Comparison of ENCODE assay signal across 26 mouse cellular contexts in the genomic region with DNA sequence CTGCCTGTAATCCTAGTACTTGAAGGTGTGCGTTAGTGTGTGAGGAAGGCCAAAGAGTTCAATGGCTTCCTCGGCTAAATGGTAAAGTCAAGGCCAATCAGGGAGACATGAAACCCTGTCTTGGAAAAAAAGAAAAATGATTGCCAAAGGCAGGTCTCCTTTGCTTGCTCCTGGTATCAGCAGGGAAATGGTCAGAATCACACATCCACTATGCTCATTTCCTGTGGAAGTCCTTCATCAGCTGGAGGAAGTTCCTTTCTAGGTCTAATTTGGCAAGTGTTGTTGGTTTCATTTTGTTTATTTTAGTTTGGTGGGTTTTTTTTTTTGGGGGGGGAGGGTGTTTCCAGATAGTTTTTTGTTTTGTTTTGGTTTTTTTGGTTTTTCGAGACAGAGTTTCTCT. TPM values are rescaled to one million over a fixed set of nuclear protein-coding genes. Genes with fewer than 3 reads are reported as not detected.
"Had no signal": no experiment of that assay in that cellular context is flagged by ENCODE, and none has a peak within 500 bp of the region (broad histone marks: within the 10 kb centered on the region; RNA-seq: fewer than 3 reads in every experiment).

No protein-coding gene starts in this region.

- H3K27ac ChIP-seq: limb, embryonic 12.5 days; limb, embryonic 15.5 days; liver, embryonic 14.5 days; midbrain, embryonic 10.5 days; midbrain, embryonic 13.5 days; neural tube, embryonic 13.5 days; stomach, postnatal 0 days had no signal

- H3K4me2 ChIP-seq: limb, embryonic 12.5 days; limb, embryonic 15.5 days; midbrain, embryonic 13.5 days; neural tube, embryonic 13.5 days had no signal

- DNase-seq: kidney, adult 9 months; kidney, postnatal 14 days; kidney, postnatal 4 days; left cerebral cortex, postnatal 4 days; lung, adult 18-20 months; lung, postnatal 14 days; thymus, adult 2 months; thymus, postnatal 14 days; thymus, postnatal 4 days had no signal

- H3K27me3 ChIP-seq: limb, embryonic 15.5 days; midbrain, embryonic 13.5 days; neural tube, embryonic 13.5 days had no signal

- ATAC-seq: intestine, postnatal 0 days; midbrain, embryonic 13.5 days; midbrain, embryonic 16.5 days had no signal

- H3K4me3 ChIP-seq: limb, embryonic 12.5 days; limb, embryonic 15.5 days; megakaryocyte, embryonic 14.5 days; midbrain, embryonic 10.5 days; midbrain, embryonic 13.5 days; myocyte; neural tube, embryonic 13.5 days had no signal

- H3K9ac ChIP-seq: limb, embryonic 12.5 days; limb, embryonic 15.5 days; liver, embryonic 14.5 days; midbrain, embryonic 13.5 days; neural tube, embryonic 13.5 days had no signal

- H3K9me3 ChIP-seq: limb, embryonic 12.5 days; limb, embryonic 15.5 days; megakaryocyte, embryonic 14.5 days; midbrain, embryonic 10.5 days; midbrain, embryonic 13.5 days; neural tube, embryonic 13.5 days had no signal

- H3K36me3 ChIP-seq: limb, embryonic 15.5 days had no signal

RNA-seq across cellular contexts. Expression of gene Qrich2, which starts 57.0 kb away (rescaled TPM):
- total RNA-seq: layer of hippocampus, adult 18-20 months; left cerebral cortex, adult 8-10 months; left cerebral cortex, postnatal 14 days; neutrophil, adult 5-6 weeks had no signal
- polyA plus RNA-seq: lung, embryonic 16.5 days; midbrain, embryonic 13.5 days; myocyte; neural tube, embryonic 13.5 days; stomach, embryonic 14.5 days had no signal
